Comparison of ENCODE assay signal across 13 mouse cellular contexts in genomic region chr17:86518604-86519003, GRCm38 (mm10). TPM values are rescaled to one million over a fixed set of nuclear protein-coding genes. Genes with fewer than 3 reads are reported as not detected.
"Had no signal": no experiment of that assay in that cellular context is flagged by ENCODE, and none has a peak within 500 bp of the region (broad histone marks: within the 10 kb centered on the region; RNA-seq: fewer than 3 reads in every experiment).

No protein-coding gene starts in this region.

- H3K27ac ChIP-seq: limb, embryonic 12.5 days; liver, embryonic 13.5 days; midbrain, embryonic 13.5 days; stomach, postnatal 0 days had no signal

- H3K9ac ChIP-seq: limb, embryonic 12.5 days; liver, embryonic 13.5 days; liver, postnatal 0 days; midbrain, embryonic 13.5 days had no signal

- DNase-seq: kidney, adult 8-10 months; kidney, postnatal 10 days; kidney, postnatal 4 days; liver; liver, embryonic 13.5 days; liver, postnatal 0 days; lung, postnatal 14 days; right cerebral cortex, adult 18-20 months; right cerebral cortex, postnatal 25 days; thymus, postnatal 4 days had no signal

- ATAC-seq: liver, postnatal 0 days; midbrain, embryonic 13.5 days had no signal

- H3K27me3 ChIP-seq: limb, embryonic 12.5 days; liver, embryonic 13.5 days; midbrain, embryonic 13.5 days had no signal

- H3K36me3 ChIP-seq: liver, embryonic 13.5 days; midbrain, embryonic 13.5 days had no signal

- H3K4me3 ChIP-seq: limb, embryonic 12.5 days; liver, embryonic 13.5 days; midbrain, embryonic 13.5 days had no signal

- H3K4me2 ChIP-seq: limb, embryonic 12.5 days; liver, embryonic 13.5 days; midbrain, embryonic 13.5 days had no signal

- H3K4me1 ChIP-seq: midbrain, embryonic 13.5 days had no signal

- H3K9me3 ChIP-seq: limb, embryonic 12.5 days; liver, embryonic 13.5 days; midbrain, embryonic 13.5 days had no signal

RNA-seq across cellular contexts. Expression of gene Gm10309, which starts 13.6 kb away (rescaled TPM):
- polyA plus RNA-seq: liver, embryonic 13.5 days had no signal
